ENCODE assay signal across 31 mouse cellular contexts in genomic region chr2:135606306-135606705, GRCm38 (mm10). TPM values are rescaled to one million over a fixed set of nuclear protein-coding genes. Genes with fewer than 3 reads are reported as not detected.
DNase-seq lines count a peak whose midpoint lies in the region; ATAC-seq and TF ChIP-seq lines count a peak whose summit lies in the region.
"Had no signal": no experiment of that assay in that cellular context is flagged by ENCODE, and none has a peak within 500 bp of the region (broad histone marks: within the 10 kb centered on the region; RNA-seq: fewer than 3 reads in every experiment).

No protein-coding gene starts in this region.

- no peaks in the 10 kb centered on the region for H3K36me3 ChIP-seq in kidney, postnatal 0 days (ENCODE audit: insufficient read depth, low read length)
- no peaks in the 10 kb centered on the region for H3K36me3 ChIP-seq in MEL (ENCODE audit: control insufficient read depth in 1 of 2, insufficient read depth in 2 of 2, low read length in 2 of 2)
- no peaks in the 10 kb centered on the region for H3K36me3 ChIP-seq in limb, embryonic 14.5 days (ENCODE audit: control insufficient read depth, insufficient read depth, low read length)
- H3K36me3 ChIP-seq: heart, embryonic 10.5 days; heart, embryonic 15.5 days; hindbrain, embryonic 12.5 days; limb, embryonic 13.5 days; liver, embryonic 12.5 days; neural tube, embryonic 15.5 days; stomach, embryonic 15.5 days had no signal

- no peak overlapping the region for H3K4me3 ChIP-seq in kidney, postnatal 0 days (replicated peaks; ENCODE audit: low read depth, low read length)
- no peak overlapping the region for H3K4me3 ChIP-seq in MEL (ENCODE audit: control insufficient read depth in 1 of 2, insufficient read depth in 1 of 2, low read depth in 2 of 2, low read length in 2 of 2)
- H3K4me3 ChIP-seq in limb, embryonic 14.5 days (replicated peaks; ENCODE audit: low read length) = no peak overlapping the region
- H3K4me3 ChIP-seq: forebrain, embryonic 13.5 days; heart, embryonic 10.5 days; heart, embryonic 15.5 days; hindbrain, embryonic 12.5 days; limb, embryonic 13.5 days; liver, embryonic 12.5 days; neural tube, embryonic 15.5 days; stomach, embryonic 15.5 days had no signal

- DNase-seq in kidney, postnatal 0 days (ENCODE audit: low spot score) = peak; percentile 12
- no peak for DNase-seq in kidney, postnatal 36 days
- peak; percentile 18 for DNase-seq in MEL (ENCODE audit: low read depth, low spot score)
- DNase-seq in limb, embryonic 14.5 days (ENCODE audit: low spot score) = peak; percentile 25
- DNase-seq in spleen, adult 18-20 months = no peak
- DNase-seq in right cerebral cortex, postnatal 10 days (ENCODE audit: low spot score in 2 of 2) = no peak
- DNase-seq: adrenal gland, postnatal 25 days; B cell, adult 2 months; cerebellum, adult 11-12 months; cerebellum, adult 9-11 months; gastrocnemius, postnatal 25 days; heart, adult 11 months; kidney, adult 8-10 months; kidney, postnatal 10 days; layer of hippocampus, adult 9-11 months; liver, postnatal 0 days; midbrain, embryonic 14.5 days; right cerebral cortex, postnatal 4 days had no signal

- no peak overlapping the region for H3K4me2 ChIP-seq in kidney, postnatal 0 days (ENCODE audit: low read length)
- no peak overlapping the region for H3K4me2 ChIP-seq in limb, embryonic 14.5 days (replicated peaks; ENCODE audit: low read depth, low read length, severe bottlenecking)
- H3K4me2 ChIP-seq: forebrain, embryonic 13.5 days; heart, embryonic 15.5 days; hindbrain, embryonic 12.5 days; limb, embryonic 13.5 days; liver, embryonic 12.5 days; neural tube, embryonic 15.5 days; stomach, embryonic 15.5 days had no signal

- H3K9ac ChIP-seq in kidney, postnatal 0 days (ENCODE audit: low read depth, low read length) = no peak overlapping the region
- H3K9ac ChIP-seq in MEL (ENCODE audit: control insufficient read depth, low read depth, low read length, poor library complexity, severe bottlenecking) = no peak overlapping the region
- H3K9ac ChIP-seq in limb, embryonic 14.5 days (ENCODE audit: low read depth, low read length, severe bottlenecking) = no peak overlapping the region
- H3K9ac ChIP-seq: forebrain, embryonic 13.5 days; heart, embryonic 15.5 days; hindbrain, embryonic 12.5 days; limb, embryonic 13.5 days; liver, embryonic 12.5 days; liver, postnatal 0 days; neural tube, embryonic 15.5 days; stomach, embryonic 15.5 days had no signal

- ATAC-seq in kidney, postnatal 0 days (replicated peaks; ENCODE audit: low FRiP score, low read depth) = no peak
- ATAC-seq in common myeloid progenitor, adult 5-6 weeks (replicated peaks; ENCODE audit: low read depth, poor library complexity, severe bottlenecking) = 0 out of 2 replicates have a peak, but pooled peaks have one; percentile 29
- ATAC-seq in limb, embryonic 14.5 days (ENCODE audit: low FRiP score, low read depth) = no peak
- ATAC-seq: forebrain, embryonic 13.5 days; intestine, embryonic 16.5 days; liver, embryonic 12.5 days; liver, postnatal 0 days; lung, postnatal 0 days; Patski had no signal

- TF ChIP-seq RAD21 in MEL (IDR thresholded peaks at IDR 0.05; ENCODE audit: low read depth, low read length) = no peak

- no peaks in the 10 kb centered on the region for H3K4me1 ChIP-seq in kidney, postnatal 0 days (replicated peaks; ENCODE audit: insufficient read depth, low read length)
- no peaks in the 10 kb centered on the region for H3K4me1 ChIP-seq in MEL (ENCODE audit: control insufficient read depth in 1 of 2, insufficient read depth in 2 of 2, low read length in 2 of 2)
- H3K4me1 ChIP-seq in limb, embryonic 14.5 days (ENCODE audit: control insufficient read depth, insufficient read depth, low read length) = no peaks in the 10 kb centered on the region
- H3K4me1 ChIP-seq: forebrain, embryonic 13.5 days; heart, embryonic 10.5 days; heart, embryonic 15.5 days; hindbrain, embryonic 12.5 days; limb, embryonic 13.5 days; liver, embryonic 12.5 days; neural tube, embryonic 15.5 days; stomach, embryonic 15.5 days had no signal

- no peak for TF ChIP-seq POLR2A in MEL (IDR thresholded peaks at IDR 0.05; ENCODE audit: control insufficient read depth in 1 of 2, insufficient read depth in 1 of 2, low read depth in 1 of 2, low read length in 2 of 2, poor library complexity in 1 of 2)
- TF ChIP-seq POLR2A in limb, embryonic 14.5 days (IDR thresholded peaks at IDR 0.05; ENCODE audit: borderline replicate concordance, extremely low read depth, insufficient read depth, insufficient read length) = no peak

- H3K9me3 ChIP-seq in kidney, postnatal 0 days (replicated peaks; ENCODE audit: low read length) = no peaks in the 10 kb centered on the region
- H3K9me3 ChIP-seq in MEL (replicated peaks; ENCODE audit: insufficient read depth, low read length) = no peaks in the 10 kb centered on the region
- H3K9me3 ChIP-seq in limb, embryonic 14.5 days (ENCODE audit: control insufficient read depth, low read length) = no peaks in the 10 kb centered on the region
- H3K9me3 ChIP-seq: forebrain, embryonic 13.5 days; heart, embryonic 10.5 days; heart, embryonic 15.5 days; hindbrain, embryonic 12.5 days; limb, embryonic 13.5 days; liver, embryonic 12.5 days; neural tube, embryonic 15.5 days; stomach, embryonic 15.5 days had no signal

- no peaks in the 10 kb centered on the region for H3K79me2 ChIP-seq in MEL (ENCODE audit: control insufficient read depth, insufficient read depth, low read length, poor library complexity)

- TF ChIP-seq CTCF in kidney, postnatal 0 days (IDR thresholded peaks at IDR 0.05; ENCODE audit: low read depth) = no peak
- TF ChIP-seq CTCF in MEL (IDR thresholded peaks at IDR 0.05 in 2 of 3, conservative IDR thresholded peaks at IDR 0.05 in 1 of 3; ENCODE audit: control insufficient read depth in 1 of 3, insufficient read depth in 1 of 3, low read depth in 2 of 3, low read length in 3 of 3, poor library complexity in 1 of 3, severe bottlenecking in 1 of 3) = no peak

- no peaks in the 10 kb centered on the region for H3K27me3 ChIP-seq in kidney, postnatal 0 days (ENCODE audit: insufficient read depth, low read length)
- no peaks in the 10 kb centered on the region for H3K27me3 ChIP-seq in MEL (ENCODE audit: control insufficient read depth in 1 of 2, insufficient read depth in 2 of 2, low read length in 2 of 2)
- H3K27me3 ChIP-seq in limb, embryonic 14.5 days (ENCODE audit: control insufficient read depth, insufficient read depth, low read length) = no peaks in the 10 kb centered on the region
- H3K27me3 ChIP-seq: forebrain, embryonic 13.5 days; heart, embryonic 15.5 days; hindbrain, embryonic 12.5 days; limb, embryonic 13.5 days; liver, embryonic 12.5 days; neural tube, embryonic 15.5 days; Patski; stomach, embryonic 15.5 days had no signal

- no peak for TF ChIP-seq EP300 in MEL (IDR thresholded peaks at IDR 0.05; ENCODE audit: low read depth in 1 of 2, low read length in 2 of 2)

- no peak overlapping the region for H3K27ac ChIP-seq in kidney, postnatal 0 days
- no peak overlapping the region for H3K27ac ChIP-seq in MEL (ENCODE audit: control insufficient read depth, low read depth, low read length)
- H3K27ac ChIP-seq in limb, embryonic 14.5 days (replicated peaks; ENCODE audit: low read depth, low read length) = no peak overlapping the region
- H3K27ac ChIP-seq: forebrain, embryonic 13.5 days; heart, embryonic 10.5 days; heart, embryonic 15.5 days; hindbrain, embryonic 12.5 days; limb, embryonic 13.5 days; liver, embryonic 12.5 days; macrophage; neural tube, embryonic 15.5 days; stomach, embryonic 15.5 days had no signal

TF ChIP-seq in MEL, 35 proteins besides CTCF, POLR2A, EP300 and RAD21:
- no peak for TF ChIP-seq TCF12 (IDR thresholded peaks at IDR 0.05; ENCODE audit: low read depth, low read length)
- TF ChIP-seq NRF1 (IDR thresholded peaks at IDR 0.05; ENCODE audit: insufficient read depth, low read depth, low read length, poor library complexity, severe bottlenecking) = no peak
- no peak for TF ChIP-seq KAT2A (conservative IDR thresholded peaks at IDR 0.05; ENCODE audit: low read depth, low read length)
- TF ChIP-seq HCFC1 (IDR thresholded peaks at IDR 0.05; ENCODE audit: low read depth, low read length) = no peak
- no peak for TF ChIP-seq POLR2AphosphoS5 (IDR thresholded peaks at IDR 0.05; ENCODE audit: borderline replicate concordance, low read depth, low read length)
- no peak for TF ChIP-seq CHD1 (IDR thresholded peaks at IDR 0.05; ENCODE audit: low read depth, low read length)
- no peak for TF ChIP-seq GABPA (IDR thresholded peaks at IDR 0.05; ENCODE audit: low read depth, low read length)
- no peak for TF ChIP-seq ZMIZ1 (IDR thresholded peaks at IDR 0.05; ENCODE audit: low read depth, low read length)
- TF ChIP-seq JUND (IDR thresholded peaks at IDR 0.05; ENCODE audit: low read depth, low read length) = no peak
- no peak for TF ChIP-seq MAX (IDR thresholded peaks at IDR 0.05; ENCODE audit: low read length)
- TF ChIP-seq ZKSCAN1 (IDR thresholded peaks at IDR 0.05; ENCODE audit: low read depth, low read length) = no peak
- no peak for TF ChIP-seq ELF1 (IDR thresholded peaks at IDR 0.05; ENCODE audit: low read depth, low read length)

RNA-seq across cellular contexts. Expression of gene Plcb4, which starts 52.5 kb away (rescaled TPM):
- polyA plus RNA-seq in kidney, postnatal 0 days (2015; fragmentation: Nextera tagmentation; extraction: Ambion mirVana) = 8.6 and 11.9 TPM in 2 replicates
- total RNA-seq in MEL (2012; rRNA removed) = 0.33 TPM in 1 of 2 replicates, not detected in the other
- polyA plus RNA-seq in MEL (2012; ENCODE audit: insufficient read depth in 1 of 2, insufficient read length in 2 of 2, low read depth in 1 of 2, low replicate concordance in 2 of 2, missing spikeins in 1 of 2) = not detected
- 25.3 and 34.9 TPM in 2 replicates for total RNA-seq in common myeloid progenitor, adult 5-6 weeks (2017)
- polyA plus RNA-seq in limb, embryonic 14.5 days (2012; rRNA removed) = 16.2 and 23.1 TPM in 2 replicates
- polyA plus RNA-seq in limb, embryonic 14.5 days (2014; fragmentation: Nextera tagmentation; extraction: Ambion mirVana) = 13.1 and 14.9 TPM in 2 replicates

Comparison
In these comparisons a context has a peak if more than half of its experiments do, and no peak if none do; other contexts are left out.
1. DNase-seq: peak in kidney, postnatal 0 days (single experiment), MEL (single experiment) and limb, embryonic 14.5 days (single experiment); none in kidney, postnatal 36 days (0 of 2), spleen, adult 18-20 months (0 of 2) and right cerebral cortex, postnatal 10 days (0 of 2).